Mouse (Mus musculus) forebrain, embryonic 13.5 days (tissue): ENCODE results near the gene Phb2. TPM values are rescaled to one million over a fixed set of nuclear protein-coding genes. Genes with fewer than 3 reads are reported as not detected.
A peak's percentile ranks its signal among the peaks of the same experiment; 100 is the strongest.
"Not testable (repeated sequence)": the region's sequence is repeated elsewhere in the genome, so short reads cannot be mapped to it uniquely, and the experiment has no call there.

ENCODE experiments used
- ATAC-seq: fragments of 200-750 bp; cut with Nextera tagmentation; 2 replicates; pipeline ENCODE4 v1.8.0; 2017
- H3K27ac ChIP-seq: fragments of 300-500 bp; sonication (generic); 2 replicates; pipeline ENCODE4 v1.5.1; 2015; ENCODE audit warnings: inconsistent platforms, mild to moderate bottlenecking, moderate library complexity
- H3K27me3 ChIP-seq: fragments of 300-500 bp; sonication (generic); 2 replicates; pipeline ENCODE4 v1.6.1; 2015; ENCODE audit warnings: mild to moderate bottlenecking, inconsistent platforms
- H3K36me3 ChIP-seq: fragments of 300-500 bp; sonication (generic); 2 replicates; pipeline ENCODE4 v1.6.1; 2015; ENCODE audit warnings: mild to moderate bottlenecking, inconsistent platforms; ENCODE audit not compliant: poor library complexity, severe bottlenecking
- H3K4me1 ChIP-seq: fragments of 300-500 bp; sonication (generic); 2 replicates; pipeline ENCODE4 v1.6.1; 2015; ENCODE audit warnings: inconsistent platforms
- H3K4me2 ChIP-seq: fragments of 300-500 bp; sonication (generic); 2 replicates; pipeline ENCODE4 v1.6.1; 2015; ENCODE audit warnings: inconsistent platforms, mild to moderate bottlenecking, moderate library complexity
- H3K4me3 ChIP-seq: fragments of 300-500 bp; sonication (generic); 2 replicates; pipeline ENCODE4 v1.5.1; 2015; ENCODE audit warnings: mild to moderate bottlenecking, inconsistent platforms
- H3K9ac ChIP-seq: fragments of 300-500 bp; sonication (generic); 2 replicates; pipeline ENCODE4 v1.6.1; 2015; ENCODE audit warnings: mild to moderate bottlenecking, inconsistent platforms
- H3K9me3 ChIP-seq: fragments of 300-500 bp; sonication (generic); replicated peaks from 2 replicates; pipeline ENCODE4 v1.6.1; 2016; ENCODE audit warnings: inconsistent platforms
- WGBS: fragments of 180-500 bp; shearing (Covaris S2); methylation state at CpG from one replicate; pipeline ENCODE4 v1.1.7; 2015; 5-methylcytosine and 5-hydroxymethylcytosine counted together
- polyA plus RNA-seq: library from polyadenylated mRNA; unstranded; fragments of >200 nt; fragmentation: Nextera tagmentation; extraction: Ambion mirVana; gene quantifications from 2 replicates; pipeline ENCODE4 v1.2.1, GENCODE M21; 2015

Phb2 gene
- polyA plus RNA-seq, 1 experiment from 2014 or later: 289 TPM

- Histone ChIP-seq H3K9me3 (no peaks in the 10 kb centered on the region), H3K4me1 (no peaks in the 10 kb centered on the region), H3K4me2 (no peak overlapping the region), H3K36me3 (no peaks in the 10 kb centered on the region), H3K9ac (no peak overlapping the region), H3K27ac (no peak overlapping the region), H3K27me3 (no peaks in the 10 kb centered on the region), H3K4me3 (no peak overlapping the region)
- WGBS: 96% methylated on average over 7 of the region's 7 CpGs
- ATAC-seq: no peak
Measured at GRCm38 (mm10) chr6:124678769-124679168, 33.4 kb upstream of the Phb2 start.

DNA sequence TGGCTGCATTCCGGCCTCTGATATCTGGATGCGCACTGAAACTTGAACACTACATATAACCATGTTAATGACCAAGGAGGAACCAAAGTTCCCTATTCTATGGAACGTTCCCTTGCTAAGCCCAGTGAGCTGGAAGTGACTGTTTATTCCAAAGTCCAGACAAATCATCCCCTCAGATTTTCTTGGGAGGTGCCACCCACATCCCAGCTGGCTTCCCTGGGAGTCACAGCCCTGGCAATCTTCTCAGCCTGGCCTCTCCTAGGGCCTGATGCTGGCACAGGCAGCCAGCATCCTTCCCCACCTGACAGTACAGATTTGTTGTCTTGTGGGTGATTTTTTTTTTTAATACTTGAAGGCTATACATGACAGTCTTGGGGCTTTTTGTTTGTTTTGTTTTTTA, 32.6 kb upstream of the Phb2 start:
- H3K9ac ChIP-seq: no peak overlapping the region
- no peaks in the 10 kb centered on the region for H3K36me3 ChIP-seq
- ATAC-seq: no peak
- H3K27me3 ChIP-seq: no peaks in the 10 kb centered on the region
- WGBS: 93% methylated on average over 3 of the region's 3 CpGs
- no peak overlapping the region for H3K4me3 ChIP-seq
- H3K27ac ChIP-seq: no peak overlapping the region
- no peaks in the 10 kb centered on the region for H3K9me3 ChIP-seq
- H3K4me1 ChIP-seq: no peaks in the 10 kb centered on the region
- no peak overlapping the region for H3K4me2 ChIP-seq

GRCm38 (mm10) chr6:124682291-124682690, 29.8 kb upstream of the Phb2 start:
- not testable (repeated sequence) for H3K9me3 ChIP-seq, ATAC-seq, H3K4me1 ChIP-seq, H3K27ac ChIP-seq, H3K9ac ChIP-seq, H3K27me3 ChIP-seq, H3K4me2 ChIP-seq, H3K36me3 ChIP-seq, H3K4me3 ChIP-seq
- 39% methylated on average over 6 of the region's 6 CpGs for WGBS

- H3K4me3 ChIP-seq: no peak overlapping the region
- no peak overlapping the region for H3K27ac ChIP-seq
- no peaks in the 10 kb centered on the region for H3K4me1 ChIP-seq
- ATAC-seq: no peak
- H3K27me3 ChIP-seq: no peaks in the 10 kb centered on the region
- H3K9ac ChIP-seq: no peak overlapping the region
- no peaks in the 10 kb centered on the region for H3K36me3 ChIP-seq
- no peaks in the 10 kb centered on the region for H3K9me3 ChIP-seq
- no peak overlapping the region for H3K4me2 ChIP-seq
- 91% methylated on average over 14 of the region's 14 CpGs for WGBS
Measured at GRCm38 (mm10) chr6:124683591-124684417, 28.3 kb upstream of the Phb2 start.

DNA sequence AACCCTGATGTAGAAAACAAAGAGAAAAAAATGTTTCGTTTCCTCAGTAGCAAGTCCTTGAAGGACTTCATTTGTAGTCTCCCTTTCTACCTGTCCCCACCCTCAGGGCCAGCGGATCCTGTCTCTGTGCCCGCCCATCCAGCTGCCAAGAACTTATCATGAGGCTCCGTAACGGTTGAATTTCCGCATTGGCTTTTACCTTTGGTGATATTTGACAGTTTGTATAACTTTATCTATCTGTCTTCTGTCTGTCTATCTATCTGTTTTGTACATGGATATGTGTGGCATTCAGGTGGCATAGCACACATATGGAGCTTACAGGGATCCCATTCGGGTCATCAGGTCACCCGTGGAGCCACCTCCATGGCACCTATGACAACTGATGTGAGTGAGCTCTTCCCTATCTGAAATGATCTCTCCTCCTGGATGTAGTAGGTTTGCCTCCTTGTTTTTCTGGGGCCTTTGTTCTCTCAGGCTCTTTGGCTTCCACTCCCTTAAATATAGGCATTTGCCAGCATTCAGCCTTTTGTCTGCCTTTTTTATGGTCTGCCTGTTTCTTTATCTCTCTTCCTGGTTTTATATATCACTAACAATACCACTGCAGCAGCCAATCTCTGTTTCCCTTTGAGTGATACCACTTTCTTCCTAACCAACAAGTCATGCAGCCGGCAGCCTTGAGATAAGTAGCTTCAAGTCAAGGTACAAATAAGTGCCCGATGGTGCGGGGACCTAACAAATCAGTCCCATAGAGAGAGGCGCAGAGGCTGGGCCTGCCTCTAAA, 26.3 kb upstream of the Phb2 start:
- ATAC-seq: no peak
- Histone ChIP-seq H3K36me3 (no peaks in the 10 kb centered on the region), H3K9me3 (no peaks in the 10 kb centered on the region), H3K27ac (no peak overlapping the region), H3K9ac (no peak overlapping the region), H3K4me3 (no peak overlapping the region), H3K27me3 (no peaks in the 10 kb centered on the region), H3K4me2 (no peak overlapping the region), H3K4me1 (no peaks in the 10 kb centered on the region)
- 85% methylated on average over 12 of the region's 12 CpGs for WGBS

GRCm38 (mm10) chr6:124686644-124687043, 25.5 kb upstream of the Phb2 start:
- H3K9me3 ChIP-seq: not testable (repeated sequence)

DNA sequence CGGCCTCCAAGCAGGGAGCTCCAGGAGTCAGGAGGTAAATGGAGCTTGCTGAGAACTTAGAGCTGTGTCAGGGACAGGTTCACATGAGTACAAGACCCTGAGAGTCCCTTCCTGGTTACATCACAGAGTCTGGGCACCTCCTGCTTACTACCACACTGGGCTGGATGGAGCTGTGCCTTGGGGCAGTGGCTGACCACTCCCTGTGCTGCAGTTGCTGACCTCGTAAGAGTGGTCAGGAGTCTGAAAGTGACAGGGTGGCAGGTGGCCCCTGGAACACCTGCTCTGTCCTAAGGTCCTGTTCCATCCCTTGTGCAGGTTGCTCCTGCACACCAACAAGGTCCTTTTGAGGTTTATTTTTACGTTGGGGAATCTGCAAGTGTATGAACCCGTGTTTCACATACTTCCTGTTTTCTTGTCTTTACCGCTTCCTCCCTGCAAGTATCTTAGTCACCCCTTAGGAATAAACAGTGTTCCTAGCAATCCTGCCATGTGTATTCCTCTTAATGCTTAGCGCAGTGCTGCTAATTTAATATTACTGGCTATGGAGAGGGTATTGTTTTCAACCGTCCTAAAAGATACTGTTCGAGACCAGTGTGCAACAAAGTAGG, 23.9 kb upstream of the Phb2 start:
- Histone ChIP-seq H3K27me3 (no peaks in the 10 kb centered on the region), H3K4me3 (no peak overlapping the region), H3K36me3 (no peaks in the 10 kb centered on the region), H3K27ac (no peak overlapping the region), H3K9ac (no peak overlapping the region), H3K4me2 (no peak overlapping the region), H3K4me1 (no peaks in the 10 kb centered on the region), H3K9me3 (no peaks in the 10 kb centered on the region)
- no peak for ATAC-seq
- WGBS: 89% methylated on average over 8 of the region's 8 CpGs

More at GRCm38 (mm10) chr6:124686644-124687043, 25.5 kb upstream of the Phb2 start:
- H3K27me3 ChIP-seq, H3K36me3 ChIP-seq, ATAC-seq, H3K4me3 ChIP-seq, H3K27ac ChIP-seq, H3K4me1 ChIP-seq, H3K4me2 ChIP-seq, H3K9ac ChIP-seq: not testable (repeated sequence)
- WGBS: 84% methylated on average over 1 of the region's 1 CpGs

GRCm38 (mm10) chr6:124689011-124689410, 23.1 kb upstream of the Phb2 start:
- ATAC-seq: no peak
- Histone ChIP-seq H3K9me3 (no peaks in the 10 kb centered on the region), H3K4me3 (no peak overlapping the region), H3K27ac (no peak overlapping the region), H3K27me3 (no peaks in the 10 kb centered on the region), H3K9ac (no peak overlapping the region), H3K4me2 (no peak overlapping the region), H3K36me3 (no peaks in the 10 kb centered on the region), H3K4me1 (peaks cover 2% of the 10 kb centered on the region)
- WGBS: 91% methylated on average over 3 of the region's 3 CpGs

GRCm38 (mm10) chr6:124690517-124690916, 21.6 kb upstream of the Phb2 start:
- Histone ChIP-seq H3K4me1 (peaks cover 9% of the 10 kb centered on the region), H3K4me2 (no peak overlapping the region), H3K27me3 (no peaks in the 10 kb centered on the region), H3K9me3 (no peaks in the 10 kb centered on the region), H3K36me3 (no peaks in the 10 kb centered on the region), H3K9ac (no peak overlapping the region), H3K27ac (no peak overlapping the region), H3K4me3 (no peak overlapping the region)
- no peak for ATAC-seq
- WGBS: 95% methylated on average over 3 of the region's 3 CpGs

GRCm38 (mm10) chr6:124693243-124693981, 18.7 kb upstream of the Phb2 start:
- no peak for ATAC-seq
- no peaks in the 10 kb centered on the region for H3K27me3 ChIP-seq
- H3K9me3 ChIP-seq: no peaks in the 10 kb centered on the region
- H3K4me2 ChIP-seq: no peak overlapping the region
- no peak overlapping the region for H3K9ac ChIP-seq
- no peak overlapping the region for H3K4me3 ChIP-seq
- 0 out of 2 replicates have a peak overlapping the region, but pooled peaks have one; percentile 48 for H3K27ac ChIP-seq
- no peaks in the 10 kb centered on the region for H3K36me3 ChIP-seq
- WGBS: 83% methylated on average over 15 of the region's 15 CpGs
- peaks cover 9% of the 10 kb centered on the region for H3K4me1 ChIP-seq

- WGBS: 81% methylated on average over 15 of the region's 15 CpGs
- Histone ChIP-seq H3K4me3 (no peak overlapping the region), H3K9me3 (no peaks in the 10 kb centered on the region), H3K4me2 (no peak overlapping the region), H3K36me3 (peaks cover 7% of the 10 kb centered on the region; the same call in 1 of the 2 replicates), H3K27me3 (no peaks in the 10 kb centered on the region), H3K9ac (no peak overlapping the region), H3K4me1 (peaks cover 9% of the 10 kb centered on the region), H3K27ac (peak overlapping the region; percentile 48; the same call in 1 of the 2 replicates)
- peak; percentile 68 for ATAC-seq
Measured at GRCm38 (mm10) chr6:124694166-124694955, 17.8 kb upstream of the Phb2 start.
